Mouse (Mus musculus): Measurements from ENCODE around the gene Gsap. TPM values are rescaled to one million over a fixed set of nuclear protein-coding genes. Genes with fewer than 3 reads are reported as not detected.
"Not testable (repeated sequence)": the region's sequence is repeated elsewhere in the genome, so short reads cannot be mapped to it uniquely, and the experiment has no call there.

Gsap gene
- polyA plus RNA-seq, 1 experiment from 2014 or later: 15.5 TPM

DNA sequence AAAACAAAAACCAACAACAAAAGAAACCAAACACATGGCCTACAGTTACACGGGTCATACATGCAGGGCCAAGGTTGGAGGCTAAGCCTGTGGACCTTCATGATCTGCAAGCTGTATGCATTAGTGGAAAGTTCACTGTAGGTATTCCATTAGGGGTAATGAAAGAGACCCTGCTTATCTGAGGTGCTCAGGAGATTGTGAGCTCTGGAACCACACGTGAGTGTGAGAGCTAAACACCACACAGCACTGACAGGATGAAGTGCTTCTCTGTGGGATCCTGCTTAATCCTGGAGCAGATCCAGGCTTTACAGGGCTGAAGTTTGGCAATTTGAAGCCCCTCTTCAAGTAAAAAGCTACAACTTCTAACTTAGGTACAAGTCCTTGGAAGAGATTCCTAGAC lies 134.1 kb downstream of the Gsap start:
- no peak for ATAC-seq (ENCODE audit: low FRiP score)
- Histone ChIP-seq H3K27ac (no peak overlapping the region), H3K9ac (no peak overlapping the region), H3K36me3 (replicated peaks; ENCODE audit: control insufficient read depth, insufficient read depth) (no peaks in the 10 kb centered on the region), H3K4me3 (replicated peaks; ENCODE audit: low read length) (no peak overlapping the region), H3K4me2 (replicated peaks) (no peak overlapping the region), H3K9me3 (ENCODE audit: control insufficient read depth, low read length) (no peaks in the 10 kb centered on the region), H3K27me3 (ENCODE audit: control insufficient read depth, insufficient read depth, low read length) (no peaks in the 10 kb centered on the region), H3K4me1 (replicated peaks; ENCODE audit: control insufficient read depth, insufficient read depth, low read length) (no peaks in the 10 kb centered on the region)
- no peak for DNase-seq (ENCODE audit: low spot score)
- 80% methylated on average over 2 of the region's 2 CpGs for WGBS

DNA sequence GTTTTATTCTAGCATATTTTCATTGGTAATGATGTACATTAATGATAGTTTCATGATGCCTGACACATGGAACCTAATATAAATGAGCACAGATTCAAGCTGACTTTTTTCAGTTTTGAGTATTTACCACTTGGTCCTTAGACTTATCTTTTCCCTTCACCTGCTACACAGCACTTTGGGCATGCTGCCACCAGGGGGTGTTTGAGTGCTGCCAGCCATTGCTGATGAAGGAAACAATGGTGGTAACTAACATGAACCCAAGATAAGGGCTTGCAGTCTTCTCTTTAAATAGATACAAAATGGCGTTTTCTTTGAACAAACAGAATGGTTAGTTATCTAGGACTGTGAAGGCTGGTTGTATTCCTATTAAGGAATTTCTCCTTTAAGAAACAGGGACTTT lies 140.4 kb downstream of the Gsap start:
- Histone ChIP-seq H3K36me3 (replicated peaks; ENCODE audit: control insufficient read depth, insufficient read depth) (no peaks in the 10 kb centered on the region), H3K4me3 (replicated peaks; ENCODE audit: low read length) (no peak overlapping the region), H3K4me2 (replicated peaks) (no peak overlapping the region), H3K4me1 (replicated peaks; ENCODE audit: control insufficient read depth, insufficient read depth, low read length) (no peaks in the 10 kb centered on the region), H3K9ac (no peak overlapping the region), H3K27ac (no peak overlapping the region), H3K9me3 (ENCODE audit: control insufficient read depth, low read length) (no peaks in the 10 kb centered on the region), H3K27me3 (ENCODE audit: control insufficient read depth, insufficient read depth, low read length) (no peaks in the 10 kb centered on the region)
- DNase-seq (ENCODE audit: low spot score): peak; percentile 65
- WGBS: 24% methylated on average over 1 of the region's 1 CpGs
- no peak for ATAC-seq (ENCODE audit: low FRiP score)

DNA sequence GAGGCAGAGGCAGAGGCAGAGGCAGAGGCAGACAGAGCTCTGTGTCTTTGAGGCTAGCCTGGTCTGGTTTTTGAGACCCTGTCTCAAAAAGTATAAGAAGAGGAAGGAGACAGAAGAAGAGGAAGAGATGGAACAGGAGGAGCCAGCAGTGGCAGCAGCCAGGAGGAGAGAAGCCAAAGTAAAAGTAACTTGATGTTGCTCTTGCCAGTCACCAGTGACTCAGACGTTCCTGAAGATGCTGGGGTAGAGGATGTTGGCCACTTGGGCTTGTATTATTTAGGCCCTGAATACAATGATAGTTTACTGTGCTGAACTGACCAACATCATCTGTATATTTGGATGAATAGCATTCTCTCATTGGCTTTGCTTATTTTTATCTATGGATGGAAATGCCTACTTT lies 142.5 kb downstream of the Gsap start:
- ATAC-seq (ENCODE audit: low FRiP score) (no peak), DNase-seq (ENCODE audit: low spot score) (no peak)
- H3K27me3 ChIP-seq (ENCODE audit: control insufficient read depth, insufficient read depth, low read length): no peaks in the 10 kb centered on the region
- H3K36me3 ChIP-seq (replicated peaks; ENCODE audit: control insufficient read depth, insufficient read depth): no peaks in the 10 kb centered on the region
- no peak overlapping the region for H3K27ac ChIP-seq
- no peaks in the 10 kb centered on the region for H3K4me1 ChIP-seq (replicated peaks; ENCODE audit: control insufficient read depth, insufficient read depth, low read length)
- H3K4me2 ChIP-seq (replicated peaks): no peak overlapping the region
- no peak overlapping the region for H3K4me3 ChIP-seq (replicated peaks; ENCODE audit: low read length)
- no peak overlapping the region for H3K9ac ChIP-seq
- WGBS: 86% methylated on average over 1 of the region's 1 CpGs
- no peaks in the 10 kb centered on the region for H3K9me3 ChIP-seq (ENCODE audit: control insufficient read depth, low read length)

DNA sequence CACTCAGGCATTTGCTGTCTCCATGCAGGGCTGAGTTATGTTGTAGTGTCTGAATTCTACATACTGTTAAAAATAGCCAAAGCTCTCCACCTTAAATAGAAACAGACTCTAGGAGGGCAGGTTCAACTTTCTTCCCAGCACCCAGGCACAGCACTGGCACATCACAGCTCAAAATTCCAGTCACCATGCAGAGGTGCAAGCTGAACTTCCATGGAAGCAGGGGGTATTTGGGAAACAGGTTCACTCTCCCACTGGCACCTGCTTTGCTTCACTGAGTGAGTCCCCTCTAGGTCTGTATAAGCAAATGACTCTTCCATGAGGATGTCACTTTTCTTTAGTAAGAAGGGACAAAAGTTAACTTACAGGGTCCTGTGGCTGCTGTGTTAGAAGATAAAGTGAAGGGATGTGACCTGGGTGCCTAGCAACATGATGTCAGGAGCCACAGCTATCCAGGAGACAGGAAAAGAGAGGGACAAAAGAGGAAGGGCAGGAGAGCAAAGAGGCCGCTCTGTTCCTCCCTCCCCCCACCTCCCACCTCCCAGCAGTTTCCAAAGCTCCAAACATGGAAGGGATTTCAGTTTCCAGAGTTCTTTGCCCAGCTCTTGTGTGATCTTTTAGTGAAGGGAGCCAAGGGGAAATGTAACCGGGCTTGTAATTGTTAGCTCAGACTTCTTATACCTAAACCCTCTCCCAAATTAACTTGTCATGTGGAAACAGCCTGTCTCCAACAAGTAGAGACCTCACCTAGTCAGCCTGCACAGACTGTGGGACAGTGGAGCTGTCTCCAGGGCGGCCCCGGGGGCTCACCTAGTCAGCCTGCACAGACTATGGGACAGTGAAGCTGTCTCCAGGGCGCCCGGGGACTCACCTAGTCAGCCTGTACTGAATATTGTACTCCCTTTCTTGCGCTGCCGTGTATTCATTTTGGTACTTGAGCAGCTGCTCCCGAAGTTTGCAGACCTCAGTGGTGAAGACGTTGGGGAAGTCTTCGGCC lies 143.9 kb downstream of the Gsap start:
- Histone ChIP-seq H3K4me2 (replicated peaks) (no peak overlapping the region), H3K9ac (no peak overlapping the region), H3K4me1 (replicated peaks; ENCODE audit: control insufficient read depth, insufficient read depth, low read length) (no peaks in the 10 kb centered on the region), H3K4me3 (replicated peaks; ENCODE audit: low read length) (no peak overlapping the region), H3K9me3 (ENCODE audit: control insufficient read depth, low read length) (no peaks in the 10 kb centered on the region), H3K27me3 (ENCODE audit: control insufficient read depth, insufficient read depth, low read length) (no peaks in the 10 kb centered on the region), H3K27ac (no peak overlapping the region), H3K36me3 (replicated peaks; ENCODE audit: control insufficient read depth, insufficient read depth) (no peaks in the 10 kb centered on the region)
- DNase-seq (ENCODE audit: low spot score) (no peak), ATAC-seq (ENCODE audit: low FRiP score) (no peak)
- WGBS: 41% methylated on average over 11 of the region's 11 CpGs

DNA sequence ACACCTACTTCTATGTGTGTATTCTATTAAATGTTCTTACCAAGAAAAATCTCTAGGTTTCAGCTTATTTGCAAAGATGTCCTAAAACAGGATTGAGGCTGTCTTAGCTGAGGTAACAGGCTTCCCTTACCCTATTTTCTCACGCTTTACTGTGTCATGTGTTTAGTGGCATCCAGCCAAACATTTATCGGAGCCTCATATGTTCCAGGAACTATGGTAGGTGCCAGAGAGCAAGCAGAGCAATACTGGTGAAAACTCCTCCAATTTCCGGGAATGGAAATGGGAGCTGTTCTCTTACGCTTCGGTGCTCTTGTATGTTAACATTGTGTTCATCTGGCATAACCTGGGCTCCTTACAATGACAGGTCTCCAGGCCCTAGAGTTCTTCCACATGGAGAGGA lies 145.6 kb downstream of the Gsap start:
- Histone ChIP-seq H3K27me3 (ENCODE audit: control insufficient read depth, insufficient read depth, low read length) (no peaks in the 10 kb centered on the region), H3K4me3 (replicated peaks; ENCODE audit: low read length) (no peak overlapping the region), H3K9me3 (ENCODE audit: control insufficient read depth, low read length) (no peaks in the 10 kb centered on the region), H3K4me1 (replicated peaks; ENCODE audit: control insufficient read depth, insufficient read depth, low read length) (no peaks in the 10 kb centered on the region), H3K4me2 (replicated peaks) (no peak overlapping the region), H3K36me3 (replicated peaks; ENCODE audit: control insufficient read depth, insufficient read depth) (no peaks in the 10 kb centered on the region), H3K27ac (no peak overlapping the region), H3K9ac (no peak overlapping the region)
- DNase-seq (ENCODE audit: low spot score) (no peak), ATAC-seq (ENCODE audit: low FRiP score) (no peak)
- 72% methylated on average over 5 of the region's 5 CpGs for WGBS

DNA sequence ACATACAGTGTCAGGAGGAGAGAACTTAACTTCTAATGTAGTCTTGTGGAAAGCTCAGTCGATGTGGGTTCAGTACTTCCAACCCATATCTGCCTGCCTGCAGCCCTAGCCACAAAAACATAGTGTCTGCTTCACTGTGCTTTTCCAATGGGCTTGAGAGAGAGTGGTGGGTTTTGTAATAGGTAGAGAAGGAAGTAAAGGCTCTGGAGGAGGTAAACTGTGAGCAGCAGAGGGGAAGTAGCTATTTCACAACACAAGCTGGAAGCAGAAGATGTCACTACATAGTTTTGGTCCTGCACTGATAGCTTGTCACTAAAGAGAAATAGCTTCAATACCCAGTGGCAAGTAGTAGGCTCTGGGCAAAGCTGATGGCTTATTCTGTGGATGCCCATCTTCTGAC lies 146.1 kb downstream of the Gsap start:
- Histone ChIP-seq H3K4me3 (replicated peaks; ENCODE audit: low read length) (no peak overlapping the region), H3K27ac (no peak overlapping the region), H3K27me3 (ENCODE audit: control insufficient read depth, insufficient read depth, low read length) (no peaks in the 10 kb centered on the region), H3K9ac (no peak overlapping the region), H3K4me2 (replicated peaks) (no peak overlapping the region), H3K4me1 (replicated peaks; ENCODE audit: control insufficient read depth, insufficient read depth, low read length) (no peaks in the 10 kb centered on the region), H3K36me3 (replicated peaks; ENCODE audit: control insufficient read depth, insufficient read depth) (no peaks in the 10 kb centered on the region), H3K9me3 (ENCODE audit: control insufficient read depth, low read length) (no peaks in the 10 kb centered on the region)
- WGBS: 91% methylated on average over 1 of the region's 1 CpGs
- no peak for DNase-seq (ENCODE audit: low spot score)
- no peak for ATAC-seq (ENCODE audit: low FRiP score)

DNA sequence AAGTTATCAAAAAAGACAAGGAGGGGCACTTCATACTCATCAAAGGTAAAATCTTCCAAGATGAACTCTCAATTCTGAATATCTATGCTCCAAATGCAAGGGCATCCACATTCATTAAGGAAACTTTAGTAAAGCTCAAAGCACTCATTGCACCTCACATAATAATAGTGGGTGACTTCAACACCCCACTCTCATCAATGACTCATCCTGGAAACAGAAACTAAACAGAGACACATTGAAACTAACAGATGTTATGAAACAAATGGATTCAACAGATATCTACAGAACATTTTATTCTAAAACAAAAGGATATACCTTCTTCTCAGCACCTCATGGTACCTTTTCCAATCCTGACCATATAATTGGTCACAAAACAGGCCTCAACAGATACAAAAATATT lies 156.2 kb downstream of the Gsap start:
- not testable (repeated sequence) for H3K9me3 ChIP-seq (ENCODE audit: control insufficient read depth, low read length); H3K4me2 ChIP-seq (replicated peaks); H3K36me3 ChIP-seq (replicated peaks; ENCODE audit: control insufficient read depth, insufficient read depth); H3K27ac ChIP-seq; H3K9ac ChIP-seq; H3K4me3 ChIP-seq (replicated peaks; ENCODE audit: low read length); ATAC-seq (ENCODE audit: low FRiP score); H3K27me3 ChIP-seq (ENCODE audit: control insufficient read depth, insufficient read depth, low read length); DNase-seq (ENCODE audit: low spot score); H3K4me1 ChIP-seq (replicated peaks; ENCODE audit: control insufficient read depth, insufficient read depth, low read length)

DNA sequence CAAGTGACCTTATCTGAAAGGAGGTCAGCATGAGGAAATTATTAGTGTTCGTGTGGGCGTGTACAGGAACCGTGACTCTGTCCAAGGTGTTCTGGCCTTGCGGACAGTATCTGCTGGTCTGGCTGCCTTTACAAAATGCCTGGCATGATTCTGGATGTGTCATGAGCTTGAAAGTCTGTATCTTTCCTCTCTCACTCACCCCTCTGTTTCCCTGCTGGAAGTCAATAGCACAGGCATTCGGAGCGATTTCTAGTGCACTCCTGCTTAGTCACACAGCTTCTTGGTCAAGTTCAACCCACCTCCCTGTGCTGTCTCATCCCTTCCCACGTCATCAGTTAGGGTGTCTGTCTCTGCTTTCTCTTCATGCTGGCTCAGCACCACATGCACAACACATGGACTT lies 162.3 kb downstream of the Gsap start:
- no peak for DNase-seq (ENCODE audit: low spot score)
- H3K4me2 ChIP-seq (replicated peaks): no peak overlapping the region

DNA sequence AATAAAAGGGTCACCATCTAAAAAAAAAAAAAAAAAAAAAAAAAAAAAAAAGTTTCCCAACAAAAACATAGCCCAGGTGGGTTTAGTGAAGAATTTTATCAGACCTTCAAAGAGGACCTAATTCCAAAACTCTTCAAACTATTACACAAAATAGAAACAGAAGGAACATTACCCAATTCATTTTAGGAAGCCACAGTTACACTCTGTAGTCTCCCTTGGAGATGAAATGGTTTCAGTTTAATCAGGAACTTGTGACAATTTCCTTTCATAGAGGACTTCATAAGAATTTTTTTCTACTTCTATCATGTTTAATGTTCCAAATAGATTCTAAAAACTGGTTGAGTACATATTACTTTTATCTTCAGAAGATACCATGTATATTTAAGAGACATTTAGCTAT lies 165.6 kb downstream of the Gsap start:
- H3K9me3 ChIP-seq (ENCODE audit: control insufficient read depth, low read length): no peaks in the 10 kb centered on the region
- H3K27me3 ChIP-seq (ENCODE audit: control insufficient read depth, insufficient read depth, low read length): no peaks in the 10 kb centered on the region
- H3K4me3 ChIP-seq (replicated peaks; ENCODE audit: low read length): no peak overlapping the region
- no peak for ATAC-seq (ENCODE audit: low FRiP score)
- H3K9ac ChIP-seq: no peak overlapping the region
- no peak overlapping the region for H3K4me2 ChIP-seq (replicated peaks)
- H3K36me3 ChIP-seq (replicated peaks; ENCODE audit: control insufficient read depth, insufficient read depth): no peaks in the 10 kb centered on the region
- no peaks in the 10 kb centered on the region for H3K4me1 ChIP-seq (replicated peaks; ENCODE audit: control insufficient read depth, insufficient read depth, low read length)
- H3K27ac ChIP-seq: no peak overlapping the region
- DNase-seq (ENCODE audit: low spot score): no peak

More for the DNA sequence above, 162.3 kb downstream of the Gsap start:
- H3K36me3 ChIP-seq (replicated peaks; ENCODE audit: control insufficient read depth, insufficient read depth): no peaks in the 10 kb centered on the region
- no peaks in the 10 kb centered on the region for H3K9me3 ChIP-seq (ENCODE audit: control insufficient read depth, low read length)
- H3K9ac ChIP-seq: no peak overlapping the region
- no peaks in the 10 kb centered on the region for H3K27me3 ChIP-seq (ENCODE audit: control insufficient read depth, insufficient read depth, low read length)
- WGBS: 91% methylated on average over 7 of the region's 7 CpGs
- H3K4me3 ChIP-seq (replicated peaks; ENCODE audit: low read length): no peak overlapping the region
- ATAC-seq (ENCODE audit: low FRiP score): no peak
- H3K4me1 ChIP-seq (replicated peaks; ENCODE audit: control insufficient read depth, insufficient read depth, low read length): no peaks in the 10 kb centered on the region
- no peak overlapping the region for H3K27ac ChIP-seq

Measured in hindbrain, embryonic 14.5 days (tissue).